Mouse (Mus musculus) liver, embryonic 13.5 days (tissue): Measurements from ENCODE around the gene Ccdc96. TPM values are rescaled to one million over a fixed set of nuclear protein-coding genes. Genes with fewer than 3 reads are reported as not detected.

Source experiments
- ATAC-seq: fragments of 200-750 bp; cut with Nextera tagmentation; 2 replicates; pipeline ENCODE4 v1.8.0; 2017; ENCODE audit warnings: low read depth, mild to moderate bottlenecking, moderate number of reproducible peaks, moderate library complexity
- DNase-seq: peaks from one replicate; pipeline ENCODE4 v3.0.0; 2022
- H3K27ac ChIP-seq: fragments of 300-500 bp; sonication (generic); 2 replicates; pipeline ENCODE4 v1.5.1; 2015; ENCODE audit warnings: moderate library complexity, mild to moderate bottlenecking, inconsistent platforms
- H3K27me3 ChIP-seq: fragments of 300-500 bp; sonication (generic); 2 replicates; pipeline ENCODE4 v1.6.1; 2015; ENCODE audit warnings: mild to moderate bottlenecking, inconsistent platforms
- H3K36me3 ChIP-seq: fragments of 300-500 bp; sonication (generic); 2 replicates; pipeline ENCODE4 v1.6.1; 2015; ENCODE audit warnings: mild to moderate bottlenecking, inconsistent platforms
- H3K4me1 ChIP-seq: fragments of 300-500 bp; sonication (generic); replicated peaks from 2 replicates; pipeline ENCODE4 v1.6.1; 2015; ENCODE audit warnings: inconsistent platforms
- H3K4me2 ChIP-seq: fragments of 300-500 bp; sonication (generic); 2 replicates; pipeline ENCODE4 v1.6.1; 2015; ENCODE audit warnings: inconsistent platforms, mild to moderate bottlenecking, moderate library complexity
- H3K4me3 ChIP-seq: fragments of 300-500 bp; sonication (generic); replicated peaks from 2 replicates; pipeline ENCODE4 v1.5.1; 2015; ENCODE audit warnings: mild to moderate bottlenecking, inconsistent platforms
- H3K9ac ChIP-seq: fragments of 300-500 bp; sonication (generic); 2 replicates; pipeline ENCODE4 v1.6.1; 2015; ENCODE audit warnings: mild to moderate bottlenecking, inconsistent platforms
- H3K9me3 ChIP-seq: fragments of 300-500 bp; sonication (generic); replicated peaks from 2 replicates; pipeline ENCODE4 v1.6.1; 2016; ENCODE audit warnings: inconsistent platforms
- WGBS: fragments of 180-500 bp; shearing (Covaris S2); methylation state at CpG from one replicate; pipeline ENCODE4 v1.1.7; 2015; ENCODE audit not compliant: insufficient replicate concordance; 5-methylcytosine and 5-hydroxymethylcytosine counted together
- polyA plus RNA-seq: library from polyadenylated mRNA; unstranded; fragments of >200 nt; fragmentation: Nextera tagmentation; extraction: Ambion mirVana; gene quantifications from 2 replicates; pipeline ENCODE4 v1.2.1, GENCODE M21; 2015

The Ccdc96 gene
- polyA plus RNA-seq, 1 experiment from 2014 or later: 0.08 TPM

GRCm38 (mm10) chr5:36477486-36477885 lies 6.9 kb upstream of the Ccdc96 start:
- no peak overlapping the region for H3K4me3 ChIP-seq
- H3K27ac ChIP-seq: peak overlapping the region; percentile 30; the same call in 1 of the 2 replicates
- peaks cover 44% of the 10 kb centered on the region for H3K4me1 ChIP-seq
- H3K9me3 ChIP-seq: no peaks in the 10 kb centered on the region
- no peak overlapping the region for H3K4me2 ChIP-seq
- peaks cover 41% of the 10 kb centered on the region for H3K36me3 ChIP-seq
- H3K27me3 ChIP-seq: no peaks in the 10 kb centered on the region
- no peak for DNase-seq
- no peak overlapping the region for H3K9ac ChIP-seq
- ATAC-seq: no peak
- WGBS: 55% methylated on average over 3 of the region's 3 CpGs

- H3K4me3 ChIP-seq: no peak overlapping the region
Observed at GRCm38 (mm10) chr5:36478540-36479420, 5.6 kb upstream of the Ccdc96 start.

GRCm38 (mm10) chr5:36479735-36480134 lies 4.7 kb upstream of the Ccdc96 start:
- Histone ChIP-seq H3K9me3 (no peaks in the 10 kb centered on the region), H3K27ac (no peak overlapping the region), H3K27me3 (peaks cover 1% of the 10 kb centered on the region; the same call in 1 of the 2 replicates), H3K4me2 (no peak overlapping the region), H3K4me1 (peaks cover 59% of the 10 kb centered on the region), H3K36me3 (peaks cover 21% of the 10 kb centered on the region), H3K9ac (0 out of 2 replicates have a peak overlapping the region, but pooled peaks have one; percentile 24), H3K4me3 (no peak overlapping the region)
- ATAC-seq (no peak), DNase-seq (no peak)
- 42% methylated on average over 2 of the region's 2 CpGs for WGBS

More at GRCm38 (mm10) chr5:36478540-36479420, 5.6 kb upstream of the Ccdc96 start:
- H3K36me3 ChIP-seq: peaks cover 28% of the 10 kb centered on the region
- ATAC-seq (no peak), DNase-seq (no peak)
- H3K27me3 ChIP-seq: no peaks in the 10 kb centered on the region
- no peak overlapping the region for H3K9ac ChIP-seq
- WGBS: 62% methylated on average over 6 of the region's 6 CpGs
- no peak overlapping the region for H3K4me2 ChIP-seq
- no peaks in the 10 kb centered on the region for H3K9me3 ChIP-seq
- H3K27ac ChIP-seq: no peak overlapping the region
- H3K4me1 ChIP-seq: peaks cover 56% of the 10 kb centered on the region

- no peak for ATAC-seq
- no peak overlapping the region for H3K4me3 ChIP-seq
- no peaks in the 10 kb centered on the region for H3K9me3 ChIP-seq
- H3K36me3 ChIP-seq: peaks cover 17% of the 10 kb centered on the region
- no peak overlapping the region for H3K4me2 ChIP-seq
- H3K27ac ChIP-seq: no peak overlapping the region
- DNase-seq: no peak
- H3K9ac ChIP-seq: 0 out of 2 replicates have a peak overlapping the region, but pooled peaks have one; percentile 24
- peaks cover 8% of the 10 kb centered on the region for H3K27me3 ChIP-seq
- 75% methylated on average over 4 of the region's 4 CpGs for WGBS
- peaks cover 65% of the 10 kb centered on the region for H3K4me1 ChIP-seq
Observed at GRCm38 (mm10) chr5:36480398-36480797, 4.0 kb upstream of the Ccdc96 start.

GRCm38 (mm10) chr5:36481114-36481513 lies 3.3 kb upstream of the Ccdc96 start:
- H3K27me3 ChIP-seq: peaks cover 15% of the 10 kb centered on the region
- H3K9ac ChIP-seq: 0 out of 2 replicates have a peak overlapping the region, but pooled peaks have one; percentile 6
- no peak overlapping the region for H3K4me2 ChIP-seq
- no peak overlapping the region for H3K4me3 ChIP-seq
- no peak overlapping the region for H3K27ac ChIP-seq
- DNase-seq: no peak
- peaks cover 11% of the 10 kb centered on the region for H3K36me3 ChIP-seq
- WGBS: 69% methylated on average over 1 of the region's 1 CpGs
- peaks cover 68% of the 10 kb centered on the region for H3K4me1 ChIP-seq
- ATAC-seq: no peak
- H3K9me3 ChIP-seq: no peaks in the 10 kb centered on the region

GRCm38 (mm10) chr5:36483203-36484101 lies 936 bp upstream of the Ccdc96 start:
- ATAC-seq: peak; percentile 4; the same call in 1 of the 2 replicates

GRCm38 (mm10) chr5:36485306-36485705 lies 918 bp downstream of the Ccdc96 start:
- Histone ChIP-seq H3K27me3 (peaks cover 36% of the 10 kb centered on the region), H3K36me3 (0 out of 2 replicates have a peak, but pooled peaks cover 4% of the 10 kb centered on the region), H3K9me3 (no peaks in the 10 kb centered on the region), H3K4me2 (peak overlapping the region; percentile 100), H3K4me3 (peak overlapping the region; percentile 93), H3K4me1 (peaks cover 46% of the 10 kb centered on the region), H3K27ac (no peak overlapping the region), H3K9ac (peak overlapping the region; percentile 79)
- WGBS: 15% methylated on average over 19 of the region's 19 CpGs
- DNase-seq (no peak), ATAC-seq (no peak)

More at GRCm38 (mm10) chr5:36483203-36484101, 936 bp upstream of the Ccdc96 start:
- Histone ChIP-seq H3K9ac (peak overlapping the region; percentile 98), H3K4me1 (peaks cover 63% of the 10 kb centered on the region), H3K27ac (peak overlapping the region; percentile 83), H3K4me3 (peak overlapping the region; percentile 93), H3K27me3 (peaks cover 36% of the 10 kb centered on the region), H3K4me2 (peak overlapping the region; percentile 95), H3K36me3 (0 out of 2 replicates have a peak, but pooled peaks cover 4% of the 10 kb centered on the region), H3K9me3 (no peaks in the 10 kb centered on the region)
- 2% methylated on average over 57 of the region's 58 CpGs for WGBS
- DNase-seq: peak; percentile 42

GRCm38 (mm10) chr5:36489225-36489624 lies 4.8 kb downstream of the Ccdc96 start:
- ATAC-seq: no peak
- DNase-seq: no peak
- H3K4me1 ChIP-seq: peaks cover 13% of the 10 kb centered on the region

GRCm38 (mm10) chr5:36493919-36494318 lies 9.5 kb downstream of the Ccdc96 start:
- Histone ChIP-seq H3K27ac (no peak overlapping the region), H3K27me3 (no peaks in the 10 kb centered on the region), H3K4me1 (no peaks in the 10 kb centered on the region), H3K36me3 (peaks cover 55% of the 10 kb centered on the region), H3K4me3 (no peak overlapping the region), H3K4me2 (no peak overlapping the region), H3K9ac (no peak overlapping the region), H3K9me3 (no peaks in the 10 kb centered on the region)
- ATAC-seq (no peak), DNase-seq (no peak)
- WGBS: 86% methylated on average over 6 of the region's 6 CpGs

More at GRCm38 (mm10) chr5:36489225-36489624, 4.8 kb downstream of the Ccdc96 start:
- peaks cover 36% of the 10 kb centered on the region for H3K27me3 ChIP-seq
- H3K9ac ChIP-seq: no peak overlapping the region
- no peak overlapping the region for H3K4me3 ChIP-seq
- H3K36me3 ChIP-seq: peaks cover 23% of the 10 kb centered on the region
- 52% methylated on average over 2 of the region's 2 CpGs for WGBS
- H3K27ac ChIP-seq: no peak overlapping the region
- H3K4me2 ChIP-seq: no peak overlapping the region
- H3K9me3 ChIP-seq: no peaks in the 10 kb centered on the region

GRCm38 (mm10) chr5:36494709-36495108 lies 10.3 kb downstream of the Ccdc96 start:
- Histone ChIP-seq H3K4me3 (no peak overlapping the region), H3K27ac (no peak overlapping the region), H3K4me1 (no peaks in the 10 kb centered on the region), H3K9ac (no peak overlapping the region), H3K9me3 (no peaks in the 10 kb centered on the region), H3K36me3 (peaks cover 56% of the 10 kb centered on the region), H3K27me3 (no peaks in the 10 kb centered on the region), H3K4me2 (no peak overlapping the region)
- WGBS: 89% methylated on average over 9 of the region's 9 CpGs
- DNase-seq (no peak), ATAC-seq (no peak)

GRCm38 (mm10) chr5:36505235-36505634 lies 20.8 kb downstream of the Ccdc96 start:
- no peak overlapping the region for H3K4me2 ChIP-seq
- H3K27ac ChIP-seq: no peak overlapping the region
- H3K9me3 ChIP-seq: no peaks in the 10 kb centered on the region
- DNase-seq (no peak), ATAC-seq (no peak)
- H3K4me1 ChIP-seq: no peaks in the 10 kb centered on the region
- H3K9ac ChIP-seq: no peak overlapping the region
- H3K36me3 ChIP-seq: peaks cover 65% of the 10 kb centered on the region
- no peak overlapping the region for H3K4me3 ChIP-seq
- H3K27me3 ChIP-seq: no peaks in the 10 kb centered on the region
- WGBS: 89% methylated on average over 7 of the region's 7 CpGs
